Comparison of ENCODE assay signal across 21 mouse cellular contexts in the genomic region with DNA sequence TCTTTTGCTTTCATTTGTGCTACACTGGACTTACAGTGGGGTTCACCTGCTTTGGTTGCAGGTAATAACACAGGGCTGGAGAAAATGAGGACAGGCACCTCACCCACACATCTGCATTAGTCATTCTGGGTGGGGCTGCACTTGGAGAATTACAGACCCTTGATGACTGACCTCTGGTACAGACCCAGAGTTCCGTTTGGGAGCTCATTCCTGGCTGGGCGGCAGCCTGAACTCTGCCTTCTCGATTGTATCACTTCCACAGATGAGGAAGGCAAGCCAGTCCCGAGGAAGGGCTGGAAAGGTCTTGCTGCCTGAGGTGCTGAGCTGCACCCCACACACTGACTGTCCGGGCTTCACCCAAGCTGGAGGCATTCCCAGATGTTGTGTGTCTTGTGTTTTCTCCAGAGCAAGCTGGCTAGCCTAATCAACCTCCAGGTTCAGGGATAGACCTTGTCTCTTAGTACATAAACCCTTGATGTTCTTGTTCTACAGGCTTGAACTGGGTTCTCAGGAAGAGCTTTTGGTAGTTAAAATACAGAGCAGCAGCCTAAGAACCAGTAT. TPM values are rescaled to one million over a fixed set of nuclear protein-coding genes. Genes with fewer than 3 reads are reported as not detected.
DNase-seq lines count a peak whose midpoint lies in the region; ATAC-seq and TF ChIP-seq lines count a peak whose summit lies in the region.
"Had no signal": no experiment of that assay in that cellular context is flagged by ENCODE, and none has a peak within 500 bp of the region (broad histone marks: within the 10 kb centered on the region; RNA-seq: fewer than 3 reads in every experiment).

No protein-coding gene starts in this region.

- DNase-seq in gastrocnemius, postnatal 25 days: peak; percentile 39
- DNase-seq in gastrocnemius, postnatal 14 days: no peak
- no peak for DNase-seq in liver, embryonic 11.5 days (ENCODE audit: low spot score)
- no peak for DNase-seq in liver, postnatal 0 days
- peak; percentile 48 for DNase-seq in yolk sac, embryonic 10.5 days (ENCODE audit: low spot score)
- DNase-seq in lung, adult 2 months: no peak
- no peak for DNase-seq in embryo, embryonic 10 days (ENCODE audit: low spot score)
- DNase-seq: adrenal gland, postnatal 14 days; cerebellum, adult 2 months; forebrain, postnatal 0 days; kidney, adult 18-20 months; layer of hippocampus, adult 9-11 months; lung, postnatal 36 days; right cerebral cortex, postnatal 25 days; thymus, postnatal 4 days had no signal

- H3K9ac ChIP-seq in liver, embryonic 11.5 days (ENCODE audit: low read depth, low read length): no peak overlapping the region
- no peak overlapping the region for H3K9ac ChIP-seq in liver, postnatal 0 days (replicated peaks)
- H3K9ac ChIP-seq in liver, embryonic 12.5 days: no peak overlapping the region
- H3K9ac ChIP-seq: embryonic facial prominence, embryonic 13.5 days; forebrain, postnatal 0 days; hindbrain, embryonic 15.5 days; neural tube, embryonic 15.5 days had no signal

- no peaks in the 10 kb centered on the region for H3K27me3 ChIP-seq in liver, embryonic 11.5 days (replicated peaks; ENCODE audit: control insufficient read depth, insufficient read depth, low read length)
- no peaks in the 10 kb centered on the region for H3K27me3 ChIP-seq in liver, postnatal 0 days (ENCODE audit: insufficient read depth, low read length)
- H3K27me3 ChIP-seq in liver, embryonic 12.5 days (replicated peaks): no peaks in the 10 kb centered on the region
- H3K27me3 ChIP-seq: embryonic facial prominence, embryonic 13.5 days; hindbrain, embryonic 15.5 days; neural tube, embryonic 15.5 days; Patski had no signal

- no peaks in the 10 kb centered on the region for H3K9me3 ChIP-seq in liver, embryonic 11.5 days (ENCODE audit: control insufficient read depth, low read length)
- H3K9me3 ChIP-seq in liver, postnatal 0 days (ENCODE audit: low read length): no peaks in the 10 kb centered on the region
- H3K9me3 ChIP-seq in liver, embryonic 12.5 days (replicated peaks): no peaks in the 10 kb centered on the region
- H3K9me3 ChIP-seq: embryonic facial prominence, embryonic 13.5 days; hindbrain, embryonic 15.5 days; neural tube, embryonic 15.5 days had no signal

- H3K27ac ChIP-seq in liver, embryonic 11.5 days (ENCODE audit: low read depth, low read length): peak overlapping the region; percentile 49; the same call in 1 of the 2 replicates
- no peak overlapping the region for H3K27ac ChIP-seq in liver, postnatal 0 days (ENCODE audit: low read depth)
- H3K27ac ChIP-seq in liver, embryonic 12.5 days: peak overlapping the region; percentile 12
- H3K27ac ChIP-seq: embryonic facial prominence, embryonic 13.5 days; hindbrain, embryonic 15.5 days; neural tube, embryonic 15.5 days had no signal

- intact Hi-C loops in gastrocnemius, postnatal 14 days (cut with DNase I; ENCODE audit: low total_unique reads): no loop called here

- no peak for TF ChIP-seq POLR2A in lung, adult 2 months (IDR thresholded peaks at IDR 0.05; ENCODE audit: borderline replicate concordance, extremely low read depth, low read depth, low read length)

- no peak for TF ChIP-seq EP300 in liver, postnatal 0 days (IDR thresholded peaks at IDR 0.05; ENCODE audit: low read depth)

- H3K36me3 ChIP-seq in liver, embryonic 11.5 days (ENCODE audit: control insufficient read depth, insufficient read depth, low read length): peaks cover 20% of the 10 kb centered on the region
- peaks cover 42% of the 10 kb centered on the region for H3K36me3 ChIP-seq in liver, postnatal 0 days (replicated peaks; ENCODE audit: insufficient read depth, low read length)
- peaks cover 68% of the 10 kb centered on the region for H3K36me3 ChIP-seq in liver, embryonic 12.5 days

- no peak for ATAC-seq in liver, embryonic 11.5 days (replicated peaks; ENCODE audit: low FRiP score)
- ATAC-seq in liver, postnatal 0 days: no peak
- ATAC-seq in liver, embryonic 12.5 days: no peak
- ATAC-seq: activated CD4-positive, CD25-positive, alpha-beta regulatory T cell, adult 4 months; forebrain, postnatal 0 days; Patski had no signal

- no peaks in the 10 kb centered on the region for H3K4me1 ChIP-seq in liver, embryonic 11.5 days (replicated peaks; ENCODE audit: control insufficient read depth, insufficient read depth, low read length)
- H3K4me1 ChIP-seq in liver, postnatal 0 days (ENCODE audit: insufficient read depth): peaks cover 5% of the 10 kb centered on the region; the same call in 1 of the 2 replicates
- H3K4me1 ChIP-seq in liver, embryonic 12.5 days: peaks cover 22% of the 10 kb centered on the region
- H3K4me1 ChIP-seq in lung, adult 2 months (ENCODE audit: control insufficient read depth, insufficient read depth, low read length): no peaks in the 10 kb centered on the region; the same call in 1 of the 2 replicates
- H3K4me1 ChIP-seq: embryonic facial prominence, embryonic 13.5 days; hindbrain, embryonic 15.5 days; neural tube, embryonic 15.5 days had no signal

- H3K4me3 ChIP-seq in liver, embryonic 11.5 days (ENCODE audit: low read depth, low read length): no peak overlapping the region
- no peak overlapping the region for H3K4me3 ChIP-seq in liver, postnatal 0 days (ENCODE audit: low read depth, low read length)
- no peak overlapping the region for H3K4me3 ChIP-seq in liver, embryonic 12.5 days
- no peak overlapping the region for H3K4me3 ChIP-seq in lung, adult 2 months (replicated peaks; ENCODE audit: extremely low read depth, low read depth, low read length)
- H3K4me3 ChIP-seq: embryonic facial prominence, embryonic 13.5 days; hindbrain, embryonic 15.5 days; neural tube, embryonic 15.5 days had no signal

- no peak overlapping the region for H3K4me2 ChIP-seq in liver, embryonic 11.5 days
- no peak overlapping the region for H3K4me2 ChIP-seq in liver, postnatal 0 days (ENCODE audit: low read depth, low read length)
- no peak overlapping the region for H3K4me2 ChIP-seq in liver, embryonic 12.5 days
- H3K4me2 ChIP-seq: embryonic facial prominence, embryonic 13.5 days; hindbrain, embryonic 15.5 days; neural tube, embryonic 15.5 days had no signal

- 84% methylated on average over 5 of the region's 5 CpGs for WGBS in liver, embryonic 11.5 days
- WGBS in liver, postnatal 0 days (ENCODE audit: insufficient replicate concordance): 79% methylated on average over 5 of the region's 5 CpGs
- whole genome bisulfite sequencing in liver, embryonic 12.5 days (ENCODE audit: insufficient replicate concordance): 81% methylated on average over 5 of the region's 5 CpGs
- 53% methylated on average over 5 of the region's 5 CpGs for WGBS in lung, adult 2 months

- no peak for TF ChIP-seq CTCF in liver, postnatal 0 days (IDR thresholded peaks at IDR 0.05; ENCODE audit: low read depth)
- no peak for TF ChIP-seq CTCF in lung, adult 2 months (IDR thresholded peaks at IDR 0.05; ENCODE audit: insufficient read depth, low read length)

RNA-seq across cellular contexts. Expression of a gene that starts 34.1 kb away (rescaled TPM):
- 1 to 10 TPM; 7.8 to 8.7 TPM for total RNA-seq in gastrocnemius, postnatal 25 days (2021)
- 10 to 100 TPM; 10.2 to 10.4 TPM for total RNA-seq in gastrocnemius, postnatal 14 days (2021)
- 25.9 and 26.1 TPM in 2 replicates for polyA plus RNA-seq in liver, embryonic 11.5 days (2014; fragmentation: Nextera tagmentation; extraction: Ambion mirVana)
- 8.3 and 8.4 TPM in 2 replicates for polyA plus RNA-seq in liver, postnatal 0 days (2015; fragmentation: Nextera tagmentation; extraction: Ambion mirVana)
- polyA plus RNA-seq in liver, embryonic 12.5 days (2016; fragmentation: Nextera tagmentation; extraction: Ambion mirVana): 14.2 and 14.4 TPM in 2 replicates
- polyA plus RNA-seq in lung, adult 2 months (2012; rRNA removed): 28.7 and 42.2 TPM in 2 replicates

Comparison
In these comparisons a context has a peak if more than half of its experiments do, and no peak if none do; other contexts are left out.
1. DNase-seq: peak in gastrocnemius, postnatal 25 days (single experiment) and yolk sac, embryonic 10.5 days (single experiment); none in gastrocnemius, postnatal 14 days (single experiment), liver, embryonic 11.5 days (single experiment), liver, postnatal 0 days (single experiment), lung, adult 2 months (single experiment) and embryo, embryonic 10 days (single experiment).